Mouse (Mus musculus) heart, postnatal 0 days (tissue): Measurements from ENCODE around the gene Stk19.
"Not testable (repeated sequence)": the region's sequence is repeated elsewhere in the genome, so short reads cannot be mapped to it uniquely, and the experiment has no call there.

Source experiments
- CTCF ChIP-seq: IDR thresholded peaks from 2 replicates; pipeline ENCODE4 v1.5.1; 2016; ENCODE audit warnings: antibody characterized with exemption, control low read depth, low read depth
- EP300 ChIP-seq: IDR thresholded peaks from 2 replicates; pipeline ENCODE4 v1.6.1; 2016; ENCODE audit warnings: antibody characterized with exemption, low read depth

GRCm38 (mm10) chr17:34810411-34810810 lies 26.3 kb downstream of the Stk19 start:
- TF ChIP-seq CTCF, EP300: not testable (repeated sequence)
